Mouse (Mus musculus) liver, embryonic 11.5 days (tissue): Measurements from ENCODE around the gene Tmem208. TPM values are rescaled to one million over a fixed set of nuclear protein-coding genes. Genes with fewer than 3 reads are reported as not detected.
A peak's percentile ranks its signal among the peaks of the same experiment; 100 is the strongest.

Source experiments
- ATAC-seq: fragments of 200-750 bp; cut with Nextera tagmentation; replicated peaks from 2 replicates; pipeline ENCODE4 v1.8.0; 2017; ENCODE audit warnings: moderate number of reproducible peaks, mild to moderate bottlenecking, moderate TSS enrichment, moderate library complexity; ENCODE audit not compliant: low FRiP score
- DNase-seq: peaks from one replicate; pipeline ENCODE4 v3.0.0-alpha.2; 2017; ENCODE audit warnings: low spot score
- H3K27ac ChIP-seq: fragments of 300-500 bp; sonication (generic); 2 replicates; pipeline ENCODE4 v1.5.1; 2014; ENCODE audit warnings: mild to moderate bottlenecking, low read depth, low read length, control low read depth
- H3K27me3 ChIP-seq: fragments of 300-500 bp; sonication (generic); replicated peaks from 2 replicates; pipeline ENCODE4 v1.6.1; 2014; ENCODE audit warnings: low read length, mixed read lengths; ENCODE audit not compliant: control insufficient read depth, insufficient read depth
- H3K36me3 ChIP-seq: fragments of 300-500 bp; sonication (generic); 2 replicates; pipeline ENCODE4 v1.6.1; 2014; ENCODE audit warnings: mild to moderate bottlenecking, low read length, moderate library complexity, mixed read lengths; ENCODE audit not compliant: control insufficient read depth, insufficient read depth
- H3K4me1 ChIP-seq: fragments of 300-500 bp; sonication (generic); replicated peaks from 2 replicates; pipeline ENCODE4 v1.6.1; 2014; ENCODE audit warnings: low read length, mixed read lengths; ENCODE audit not compliant: control insufficient read depth, insufficient read depth
- H3K4me2 ChIP-seq: fragments of 300-500 bp; sonication (generic); 2 replicates; pipeline ENCODE4 v1.6.1; 2014; ENCODE audit warnings: mild to moderate bottlenecking, control low read depth, moderate library complexity
- H3K4me3 ChIP-seq: fragments of 300-500 bp; sonication (generic); 2 replicates; pipeline ENCODE4 v1.5.1; 2014; ENCODE audit warnings: low read depth, low read length, control low read depth
- H3K9ac ChIP-seq: fragments of 300-500 bp; sonication (generic); 2 replicates; pipeline ENCODE4 v1.6.1; 2014; ENCODE audit warnings: low read depth, low read length, control low read depth
- H3K9me3 ChIP-seq: fragments of 300-500 bp; sonication (generic); 2 replicates; pipeline ENCODE4 v1.6.1; 2016; ENCODE audit warnings: low read length, inconsistent platforms, mixed read lengths; ENCODE audit not compliant: control insufficient read depth
- WGBS: fragments of 180-500 bp; shearing (Covaris S2); extraction: QIAGEN DNeasy Blood & Tissue Kit; methylation state at CpG from one replicate; pipeline ENCODE4 v1.1.7; 2014; 5-methylcytosine and 5-hydroxymethylcytosine counted together
- polyA plus RNA-seq: library from polyadenylated mRNA; unstranded; fragments of >200 nt; fragmentation: Nextera tagmentation; extraction: Ambion mirVana; gene quantifications from 2 replicates; pipeline ENCODE4 v1.2.1, GENCODE M21; 2014

Tmem208 gene
- 138 and 142 TPM in 2 replicates for polyA plus RNA-seq

GRCm38 (mm10) chr8:105326141-105326672, at the start of gene Tmem208, which contains the start of gene Lrrc29:
Gene Tmem208 (plus strand): TSS chr8:105326354.
Gene Lrrc29 (minus strand): TSS chr8:105326278.
- peak within 1 kb of the TSS; percentile 67 for H3K4me3 ChIP-seq
- peaks cover 29% of the 10 kb centered on the region for H3K4me1 ChIP-seq
- H3K27me3 ChIP-seq: no peaks in the 10 kb centered on the region
- H3K36me3 ChIP-seq: peaks cover 22% of the 10 kb centered on the region
- H3K9me3 ChIP-seq: no peaks in the 10 kb centered on the region
- under 1% methylated on average over 36 of the region's 36 CpGs for WGBS
- H3K27ac ChIP-seq: peak within 1 kb of the TSS; percentile 86
- H3K4me2 ChIP-seq: peak within 1 kb of the TSS; percentile 91
- ATAC-seq (peak; percentile 84), DNase-seq (peak; percentile 96)
- H3K9ac ChIP-seq: peak within 1 kb of the TSS; percentile 79

- H3K4me3 ChIP-seq: peak overlapping the region; percentile 2; the same call in 1 of the 2 replicates
- WGBS: 4% methylated on average over 28 of the region's 28 CpGs
- H3K27ac ChIP-seq: no peak overlapping the region
- H3K4me1 ChIP-seq: peaks cover 14% of the 10 kb centered on the region
- H3K9ac ChIP-seq: no peak overlapping the region
- H3K36me3 ChIP-seq: no peaks in the 10 kb centered on the region
- peak; percentile 27; the same call in 1 of the 2 replicates for ATAC-seq
- peak overlapping the region; percentile 60 for H3K4me2 ChIP-seq
- no peak for DNase-seq
- H3K9me3 ChIP-seq: no peaks in the 10 kb centered on the region
- H3K27me3 ChIP-seq: peaks cover 77% of the 10 kb centered on the region
Measured at GRCm38 (mm10) chr8:105278911-105279334, 47.2 kb upstream of the Tmem208 start.

GRCm38 (mm10) chr8:105280567-105280966, 45.6 kb upstream of the Tmem208 start:
- 58% methylated on average over 3 of the region's 3 CpGs for WGBS

GRCm38 (mm10) chr8:105281821-105282220, 44.3 kb upstream of the Tmem208 start:
- H3K27ac ChIP-seq: no peak overlapping the region
- ATAC-seq (no peak), DNase-seq (no peak)
- H3K9ac ChIP-seq: no peak overlapping the region
- no peak overlapping the region for H3K4me3 ChIP-seq
- peaks cover 60% of the 10 kb centered on the region for H3K27me3 ChIP-seq
- WGBS: 86% methylated on average over 12 of the region's 12 CpGs
- H3K4me2 ChIP-seq: no peak overlapping the region
- peaks cover 12% of the 10 kb centered on the region for H3K4me1 ChIP-seq
- H3K9me3 ChIP-seq: no peaks in the 10 kb centered on the region
- H3K36me3 ChIP-seq: no peaks in the 10 kb centered on the region

More at GRCm38 (mm10) chr8:105280567-105280966, 45.6 kb upstream of the Tmem208 start:
- no peak overlapping the region for H3K9ac ChIP-seq
- peaks cover 70% of the 10 kb centered on the region for H3K27me3 ChIP-seq
- peaks cover 14% of the 10 kb centered on the region for H3K4me1 ChIP-seq
- no peaks in the 10 kb centered on the region for H3K36me3 ChIP-seq
- ATAC-seq: no peak
- no peak for DNase-seq
- no peak overlapping the region for H3K4me3 ChIP-seq
- H3K27ac ChIP-seq: no peak overlapping the region
- H3K9me3 ChIP-seq: no peaks in the 10 kb centered on the region
- no peak overlapping the region for H3K4me2 ChIP-seq

- 57% methylated on average over 4 of the region's 4 CpGs for WGBS
- H3K9me3 ChIP-seq: no peaks in the 10 kb centered on the region
- H3K4me3 ChIP-seq: no peak overlapping the region
- no peak overlapping the region for H3K4me2 ChIP-seq
- no peak overlapping the region for H3K9ac ChIP-seq
- peaks cover 12% of the 10 kb centered on the region for H3K4me1 ChIP-seq
- H3K27ac ChIP-seq: no peak overlapping the region
- DNase-seq: no peak
- peaks cover 56% of the 10 kb centered on the region for H3K27me3 ChIP-seq
- no peaks in the 10 kb centered on the region for H3K36me3 ChIP-seq
- ATAC-seq: no peak
Measured at GRCm38 (mm10) chr8:105282239-105282638, 43.9 kb upstream of the Tmem208 start.

- WGBS: 27% methylated on average over 23 of the region's 23 CpGs
- Histone ChIP-seq H3K4me2 (peak overlapping the region; percentile 33), H3K4me3 (no peak overlapping the region), H3K9me3 (no peaks in the 10 kb centered on the region), H3K27ac (no peak overlapping the region), H3K9ac (no peak overlapping the region; the same call in 1 of the 2 replicates), H3K36me3 (no peaks in the 10 kb centered on the region), H3K27me3 (peaks cover 48% of the 10 kb centered on the region), H3K4me1 (peaks cover 12% of the 10 kb centered on the region)
- peak; percentile 76 for ATAC-seq
- peak; percentile 69 for DNase-seq
Measured at GRCm38 (mm10) chr8:105283074-105283473, 43.1 kb upstream of the Tmem208 start.

- Histone ChIP-seq H3K9me3 (no peaks in the 10 kb centered on the region), H3K4me1 (peaks cover 23% of the 10 kb centered on the region), H3K27me3 (peaks cover 35% of the 10 kb centered on the region), H3K36me3 (no peaks in the 10 kb centered on the region), H3K4me2 (no peak overlapping the region), H3K9ac (no peak overlapping the region), H3K4me3 (no peak overlapping the region), H3K27ac (no peak overlapping the region)
- no peak for DNase-seq
- ATAC-seq: no peak
- 42% methylated on average over 12 of the region's 12 CpGs for WGBS
Measured at GRCm38 (mm10) chr8:105285514-105285913, 40.6 kb upstream of the Tmem208 start.

- ATAC-seq (no peak), DNase-seq (no peak)
- Histone ChIP-seq H3K9ac (no peak overlapping the region), H3K4me2 (no peak overlapping the region), H3K27ac (no peak overlapping the region), H3K36me3 (no peaks in the 10 kb centered on the region), H3K9me3 (no peaks in the 10 kb centered on the region), H3K27me3 (peaks cover 35% of the 10 kb centered on the region), H3K4me3 (no peak overlapping the region), H3K4me1 (peaks cover 26% of the 10 kb centered on the region)
- WGBS: 85% methylated on average over 4 of the region's 4 CpGs
Measured at GRCm38 (mm10) chr8:105286907-105287306, 39.2 kb upstream of the Tmem208 start.

- Histone ChIP-seq H3K27ac (no peak overlapping the region), H3K27me3 (peaks cover 25% of the 10 kb centered on the region), H3K4me3 (no peak overlapping the region), H3K36me3 (no peaks in the 10 kb centered on the region), H3K9ac (no peak overlapping the region), H3K9me3 (no peaks in the 10 kb centered on the region), H3K4me1 (peaks cover 20% of the 10 kb centered on the region), H3K4me2 (no peak overlapping the region)
- 87% methylated on average over 5 of the region's 5 CpGs for WGBS
- DNase-seq (no peak), ATAC-seq (no peak)
Measured at GRCm38 (mm10) chr8:105288231-105288630, 37.9 kb upstream of the Tmem208 start.
